Mouse (Mus musculus) Patski (cell line): Measurements from ENCODE around the gene Adgrf5. TPM values are rescaled to one million over a fixed set of nuclear protein-coding genes. Genes with fewer than 3 reads are reported as not detected.

Experiments
- ATAC-seq: fragments of 100-300 bp; one replicate; pipeline ENCODE4 v1.8.0; 2021
- CTCF ChIA-PET: fragments of 350-600 bp; sonication (Branson Sonifier 250); formaldehyde crosslinking; loops from one replicate; lab custom pipeline; 2022; ENCODE audit warnings: inconsistent platforms; lab: Charles Lee
- POLR2A ChIA-PET: fragments of 350-600 bp; sonication (Branson Sonifier 250); formaldehyde crosslinking; loops from one replicate; lab custom pipeline; 2022; ENCODE audit warnings: antibody characterized with exemption, inconsistent platforms; lab: Charles Lee
- DNase-seq: peaks from one replicate; pipeline ENCODE4 v3.0.0-alpha.2; 2011; ENCODE audit warnings: low read depth, low spot score
- H3K27me3 ChIP-seq: fragments of 371-371 bp; one replicate; pipeline ENCODE4 v1.5.1; 2021
- CTCF ChIP-seq: fragments of 100-300 bp; IDR thresholded peaks from one replicate; pipeline ENCODE4 v1.5.1; 2021
- in situ Hi-C: fragments of 300-500 bp; cut with MboI; formaldehyde crosslinking; loops from 3 replicates; pipeline ENCODE4 v1.11.1; 2018; ENCODE audit warnings: low pct_unique_long_range_greater_than_20kb, mixed read lengths
- polyA plus RNA-seq: library from polyadenylated mRNA; unstranded; gene quantifications from one replicate; pipeline ENCODE4 v1.2.3, GENCODE M21; 2021

Gene Adgrf5
- polyA plus RNA-seq, 1 experiment from 2014 or later: 0.96 TPM

GRCm38 (mm10) chr17:43400483-43400882, 40.2 kb downstream of the Adgrf5 start:
- DNase-seq (no peak), ATAC-seq (no peak)
- in situ Hi-C loops: no loop called here
- H3K27me3 ChIP-seq: no peaks in the 10 kb centered on the region
- ChIA-PET CTCF (interaction anchor here (0.9 kb wide), 1 partner anchor 66 kb away, joined by 3 read pairs; no protein-coding TSS in a partner anchor), POLR2A (interaction anchor here (0.6 kb wide), 1 partner anchor 19 kb away, joined by 4 read pairs; no protein-coding TSS in a partner anchor)
- TF ChIP-seq CTCF: no peak

GRCm38 (mm10) chr17:43403851-43404250, 43.6 kb downstream of the Adgrf5 start:
- DNase-seq: no peak
- no peak for TF ChIP-seq CTCF
- in situ Hi-C loops: no loop called here
- CTCF ChIA-PET: no interaction called here
- ATAC-seq: no peak
- POLR2A ChIA-PET: interaction anchor here (0.7 kb wide), 1 partner anchor 10 kb away, joined by 4 read pairs; no protein-coding TSS in a partner anchor
- no peaks in the 10 kb centered on the region for H3K27me3 ChIP-seq

GRCm38 (mm10) chr17:43404408-43404807, 44.2 kb downstream of the Adgrf5 start:
- H3K27me3 ChIP-seq: no peaks in the 10 kb centered on the region
- ChIA-PET CTCF (no interaction called here), POLR2A (no interaction called here)
- in situ Hi-C loops: no loop called here
- no peak for DNase-seq
- ATAC-seq: no peak
- no peak for TF ChIP-seq CTCF

GRCm38 (mm10) chr17:43406321-43406720, 46.1 kb downstream of the Adgrf5 start:
- ATAC-seq (no peak), DNase-seq (no peak)
- ChIA-PET POLR2A (no interaction called here), CTCF (interaction anchor here (1.2 kb wide), 1 partner anchor 53 kb away, joined by 3 read pairs; no protein-coding TSS in a partner anchor)
- in situ Hi-C loops: no loop called here
- TF ChIP-seq CTCF: no peak
- no peaks in the 10 kb centered on the region for H3K27me3 ChIP-seq

- no peaks in the 10 kb centered on the region for H3K27me3 ChIP-seq
- ChIA-PET POLR2A (no interaction called here), CTCF (interaction anchor here (1.1 to 1.6 kb wide), 3 partner anchors 10 to 72 kb away, joined by 3 read pairs; no protein-coding TSS in a partner anchor)
- DNase-seq: peak; percentile 63
- in situ Hi-C loops: no loop called here
- no peak for TF ChIP-seq CTCF
- ATAC-seq: peak; percentile 77
These were observed 47.3 kb downstream of the Adgrf5 start for GRCm38 (mm10) chr17:43407548-43407947.

GRCm38 (mm10) chr17:43413182-43413581, 52.9 kb downstream of the Adgrf5 start:
- no peaks in the 10 kb centered on the region for H3K27me3 ChIP-seq
- DNase-seq (no peak), ATAC-seq (no peak)
- TF ChIP-seq CTCF: peak; percentile 14
- in situ Hi-C loops: no loop called here
- CTCF ChIA-PET: interaction anchor here (0.8 to 1.9 kb wide), 3 partner anchors 11 to 400 kb away, joined by 3 to 4 read pairs (median 4); no protein-coding TSS in a partner anchor
- POLR2A ChIA-PET: interaction anchor here (1.1 kb wide), 1 partner anchor 10 kb away, joined by 4 read pairs; no protein-coding TSS in a partner anchor

GRCm38 (mm10) chr17:43419204-43419603, 59.0 kb downstream of the Adgrf5 start:
- no peak for ATAC-seq

GRCm38 (mm10) chr17:43420381-43420780, 60.1 kb downstream of the Adgrf5 start:
- no peaks in the 10 kb centered on the region for H3K27me3 ChIP-seq
- CTCF ChIA-PET: no interaction called here
- in situ Hi-C loops: no loop called here
- POLR2A ChIA-PET: no interaction called here
- ATAC-seq (no peak), DNase-seq (no peak)
- no peak for TF ChIP-seq CTCF

More at GRCm38 (mm10) chr17:43419204-43419603, 59.0 kb downstream of the Adgrf5 start:
- ChIA-PET CTCF (interaction anchor here (1.2 kb wide), 1 partner anchor 10 kb away, joined by 3 read pairs; no protein-coding TSS in a partner anchor), POLR2A (interaction anchor here (0.6 kb wide), 1 partner anchor 179 kb away, joined by 3 read pairs; no protein-coding TSS in a partner anchor)
- in situ Hi-C loops: no loop called here
- no peak for TF ChIP-seq CTCF
- DNase-seq: no peak
- no peaks in the 10 kb centered on the region for H3K27me3 ChIP-seq

GRCm38 (mm10) chr17:43423953-43424352, 63.7 kb downstream of the Adgrf5 start:
- ChIA-PET CTCF (interaction anchor here (1.8 kb wide), 1 partner anchor 11 kb away, joined by 4 read pairs; no protein-coding TSS in a partner anchor), POLR2A (no interaction called here)
- in situ Hi-C loops: no loop called here
- no peak for DNase-seq
- ATAC-seq: no peak
- no peaks in the 10 kb centered on the region for H3K27me3 ChIP-seq
- peak; percentile 52 for TF ChIP-seq CTCF

GRCm38 (mm10) chr17:43431692-43432091, 71.4 kb downstream of the Adgrf5 start:
- no peak for TF ChIP-seq CTCF
- ChIA-PET CTCF (no interaction called here), POLR2A (no interaction called here)
- DNase-seq (no peak), ATAC-seq (no peak)
- H3K27me3 ChIP-seq: no peaks in the 10 kb centered on the region
- in situ Hi-C loops: no loop called here

- CTCF ChIA-PET: no interaction called here
- H3K27me3 ChIP-seq: no peaks in the 10 kb centered on the region
- ATAC-seq (no peak), DNase-seq (no peak)
- TF ChIP-seq CTCF: no peak
- in situ Hi-C loops: no loop called here
- POLR2A ChIA-PET: no interaction called here
These were observed 74.2 kb downstream of the Adgrf5 start for GRCm38 (mm10) chr17:43434485-43434884.
